Mouse (Mus musculus) limb, embryonic 13.5 days (tissue): ENCODE measurements at regions not wholly inside any gene's neighbourhood (a gene's known extent, or its start where the extent isn't known, plus 50 kb on each side); places are given as distances from the start of the nearest gene placed in this dataset.
A peak's percentile ranks its signal among the peaks of the same experiment; 100 is the strongest.

ENCODE experiments used
- ATAC-seq: fragments of 200-750 bp; cut with Nextera tagmentation; 2 replicates; pipeline ENCODE4 v1.8.0; 2017; ENCODE audit warnings: low read depth, moderate number of reproducible peaks, moderate TSS enrichment; ENCODE audit not compliant: low FRiP score
- H3K27ac ChIP-seq: fragments of 300-500 bp; sonication (generic); 2 replicates; pipeline ENCODE4 v1.5.1; 2015; ENCODE audit warnings: inconsistent platforms, mild to moderate bottlenecking, moderate library complexity
- H3K27me3 ChIP-seq: fragments of 300-500 bp; sonication (generic); 2 replicates; pipeline ENCODE4 v1.6.1; 2015; ENCODE audit warnings: mild to moderate bottlenecking, inconsistent platforms
- H3K36me3 ChIP-seq: fragments of 300-500 bp; sonication (generic); 2 replicates; pipeline ENCODE4 v1.6.1; 2015; ENCODE audit warnings: inconsistent platforms, mild to moderate bottlenecking, moderate library complexity
- H3K4me1 ChIP-seq: fragments of 300-500 bp; sonication (generic); 2 replicates; pipeline ENCODE4 v1.6.1; 2015; ENCODE audit warnings: inconsistent platforms
- H3K4me2 ChIP-seq: fragments of 300-500 bp; sonication (generic); replicated peaks from 2 replicates; pipeline ENCODE4 v1.6.1; 2015; ENCODE audit warnings: inconsistent platforms, mild to moderate bottlenecking, moderate library complexity
- H3K4me3 ChIP-seq: fragments of 300-500 bp; sonication (generic); 2 replicates; pipeline ENCODE4 v1.5.1; 2015; ENCODE audit warnings: moderate library complexity, mild to moderate bottlenecking, inconsistent platforms
- H3K9ac ChIP-seq: fragments of 300-500 bp; sonication (generic); 2 replicates; pipeline ENCODE4 v1.6.1; 2015; ENCODE audit warnings: mild to moderate bottlenecking, inconsistent platforms
- H3K9me3 ChIP-seq: fragments of 300-500 bp; sonication (generic); 2 replicates; pipeline ENCODE4 v1.6.1; 2016; ENCODE audit warnings: inconsistent platforms
- WGBS: fragments of 180-500 bp; shearing (Covaris S2); methylation state at CpG from one replicate; pipeline ENCODE4 v1.1.7; 2015; 5-methylcytosine and 5-hydroxymethylcytosine counted together

GRCm38 (mm10) chr17:41402417-41402816 is 467.6 kb upstream of the Cenpq start:
- peak; percentile 28; the same call in 1 of the 2 replicates for ATAC-seq
- no peaks in the 10 kb centered on the region for H3K27me3 ChIP-seq
- no peak overlapping the region for H3K4me2 ChIP-seq
- no peak overlapping the region for H3K9ac ChIP-seq
- no peak overlapping the region for H3K4me3 ChIP-seq
- H3K36me3 ChIP-seq, result no peaks in the 10 kb centered on the region
- 43% methylated on average over 3 of the region's 3 CpGs for WGBS
- H3K9me3 ChIP-seq, result no peaks in the 10 kb centered on the region
- H3K27ac ChIP-seq, result no peak overlapping the region
- no peaks in the 10 kb centered on the region for H3K4me1 ChIP-seq
